Mouse (Mus musculus) liver, embryonic 11.5 days (tissue): ENCODE results near the gene Cyp8b1. TPM values are rescaled to one million over a fixed set of nuclear protein-coding genes. Genes with fewer than 3 reads are reported as not detected.

Source experiments
- polyA plus RNA-seq: library from polyadenylated mRNA; unstranded; fragments of >200 nt; fragmentation: Nextera tagmentation; extraction: Ambion mirVana; gene quantifications from 2 replicates; pipeline ENCODE4 v1.2.1, GENCODE M21; 2014

The Cyp8b1 gene
- polyA plus RNA-seq, 1 experiment from 2014 or later: not detected

Other genes starting within 250 kb of the Cyp8b1 start
- gene Sec22c, start 210.8 kb downstream of the Cyp8b1 start, polyA plus RNA-seq: 4.7 and 5.5 TPM in 2 replicates
- 103 and 118 TPM in 2 replicates for gene Ss18l2, start 206.0 kb downstream of the Cyp8b1 start, polyA plus RNA-seq
- 47.3 and 48.2 TPM in 2 replicates for gene Nktr, start 197.1 kb downstream of the Cyp8b1 start, polyA plus RNA-seq
- gene Zfp651, start 157.0 kb downstream of the Cyp8b1 start, polyA plus RNA-seq: 4.0 and 4.4 TPM in 2 replicates
- gene Klhl40, start 138.7 kb downstream of the Cyp8b1 start, polyA plus RNA-seq: not detected in 2 replicates
- not detected in 2 replicates for gene Hhatl, start 123.8 kb downstream of the Cyp8b1 start, polyA plus RNA-seq
- gene Ccdc13, start 76.8 kb downstream of the Cyp8b1 start, polyA plus RNA-seq: 0.49 TPM in 1 of 2 replicates, not detected in the other
- gene Higd1a, start 57.9 kb downstream of the Cyp8b1 start, polyA plus RNA-seq: 205 and 214 TPM in 2 replicates
- 0.19 and 0.21 TPM in 2 replicates for gene Ackr2, start 17.9 kb downstream of the Cyp8b1 start, polyA plus RNA-seq
- gene Fam198a, start 34.7 kb upstream of the Cyp8b1 start, polyA plus RNA-seq: 0.18 and 0.21 TPM in 2 replicates
- 5.1 and 6.1 TPM in 2 replicates for gene Pomgnt2, start 80.8 kb upstream of the Cyp8b1 start, polyA plus RNA-seq
- 27.0 and 34.1 TPM in 2 replicates for gene Snrk, start 201.0 kb upstream of the Cyp8b1 start, polyA plus RNA-seq